Mouse (Mus musculus): ENCODE measurements at regions not wholly inside any gene's neighbourhood (a gene's known extent, or its start where the extent isn't known, plus 50 kb on each side); places are given as distances from the start of the nearest gene placed in this dataset.
"Not testable (repeated sequence)": the region's sequence is repeated elsewhere in the genome, so short reads cannot be mapped to it uniquely, and the experiment has no call there.

GRCm38 (mm10) chr3:41504867-41505266 lies 50.7 kb upstream of the Jade1 start:
- in situ Hi-C loops (cut with MboI; ENCODE audit: low pct_unique_long_range_greater_than_20kb in 1 of 2, low sequenced_read_pairs in 2 of 2, unreplicated experiment in 1 of 2), result no loop called here

DNA sequence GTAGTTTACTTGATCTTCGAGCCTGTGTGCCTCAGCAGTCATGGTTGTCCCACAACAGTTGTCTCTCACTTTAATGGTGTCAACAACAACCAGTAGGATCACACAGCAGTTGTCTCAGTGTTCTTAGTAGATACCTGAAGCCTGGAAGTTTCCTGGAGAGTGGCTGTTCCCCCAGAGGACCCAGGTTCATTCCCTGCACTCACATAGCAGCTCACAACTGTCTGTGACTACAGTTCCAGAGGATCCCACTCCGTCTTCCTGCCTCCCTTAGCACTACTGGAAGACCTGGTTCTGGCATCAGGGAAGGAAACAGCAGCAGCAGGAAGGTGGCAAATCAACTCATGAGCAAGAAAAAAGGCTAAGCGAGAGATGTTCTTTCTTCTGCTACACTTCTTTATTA lies 53.4 kb upstream of the Jade1 start:
- in situ Hi-C loops (cut with MboI; ENCODE audit: low pct_unique_long_range_greater_than_20kb in 1 of 2, low sequenced_read_pairs in 2 of 2, unreplicated experiment in 1 of 2), result no loop called here

DNA sequence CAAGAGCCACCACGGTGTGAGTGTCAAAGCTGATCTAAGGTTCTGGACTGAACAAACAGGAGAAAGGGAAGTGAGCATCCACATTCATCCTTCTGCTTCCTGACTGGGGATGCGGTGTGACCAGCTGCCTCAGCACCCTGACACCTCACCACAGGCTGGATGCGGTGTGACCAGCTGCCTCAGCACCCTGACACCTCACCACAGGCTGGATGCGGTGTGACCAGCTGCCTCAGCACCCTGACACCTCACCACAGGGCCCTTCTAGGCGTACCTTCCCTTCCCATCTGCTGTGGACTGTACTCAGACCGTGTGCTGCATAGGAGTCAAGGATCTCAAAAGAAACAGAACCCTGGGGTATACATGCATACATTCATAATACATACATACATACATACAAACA lies 53.9 kb upstream of the Jade1 start:
- in situ Hi-C loops (cut with MboI; ENCODE audit: low pct_unique_long_range_greater_than_20kb in 1 of 2, low sequenced_read_pairs in 2 of 2, unreplicated experiment in 1 of 2), result not testable (repeated sequence)

- in situ Hi-C loops (cut with MboI; ENCODE audit: low pct_unique_long_range_greater_than_20kb in 1 of 2, low sequenced_read_pairs in 2 of 2, unreplicated experiment in 1 of 2), result no loop called here
Measured at GRCm38 (mm10) chr3:41501124-41501523, 54.4 kb upstream of the Jade1 start.

DNA sequence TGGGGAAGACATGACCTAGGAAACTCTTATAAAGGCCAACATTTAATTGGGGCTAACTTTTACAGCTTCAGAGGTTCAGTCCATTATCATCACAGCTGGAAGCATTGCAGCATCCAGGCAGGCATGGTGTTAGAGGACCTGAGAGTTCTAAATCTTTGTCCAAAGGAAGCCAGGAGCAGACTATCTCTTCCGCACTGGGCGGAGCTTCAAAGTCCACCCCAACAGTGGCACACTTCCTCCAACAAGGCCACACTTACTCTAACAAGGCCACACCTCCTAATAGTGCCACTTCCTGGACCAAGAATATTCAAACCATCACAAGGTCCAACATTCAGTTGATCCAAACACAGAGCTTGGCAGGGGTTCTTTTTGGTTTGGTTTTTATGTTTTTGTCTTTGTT lies 55.9 kb upstream of the Jade1 start:
- in situ Hi-C loops (cut with MboI; ENCODE audit: low pct_unique_long_range_greater_than_20kb in 1 of 2, low sequenced_read_pairs in 2 of 2, unreplicated experiment in 1 of 2), result no loop called here

- in situ Hi-C loops (cut with MboI; ENCODE audit: low pct_unique_long_range_greater_than_20kb in 1 of 2, low sequenced_read_pairs in 2 of 2, unreplicated experiment in 1 of 2), result no loop called here
Measured at GRCm38 (mm10) chr3:41498791-41499190, 56.7 kb upstream of the Jade1 start.

DNA sequence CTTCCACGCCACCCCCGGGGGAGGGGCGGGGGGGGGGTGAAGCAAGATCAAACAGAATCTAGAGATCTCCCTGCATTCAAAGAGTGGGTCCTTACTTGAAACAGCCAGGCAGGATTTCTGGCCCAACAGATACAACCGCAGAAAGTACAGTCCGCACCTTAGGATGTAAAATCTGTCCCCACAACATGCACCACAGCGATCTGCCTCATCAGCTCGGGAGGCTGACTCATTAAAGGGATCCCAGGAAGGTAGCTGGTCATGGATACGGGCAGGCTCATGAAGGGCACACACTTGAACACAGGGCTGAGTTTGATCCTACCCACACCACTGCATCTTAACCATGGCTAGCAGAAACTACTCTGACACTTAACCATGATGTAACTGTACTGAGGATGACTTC lies 57.8 kb upstream of the Jade1 start:
- in situ Hi-C loops (cut with MboI; ENCODE audit: low pct_unique_long_range_greater_than_20kb in 1 of 2, low sequenced_read_pairs in 2 of 2, unreplicated experiment in 1 of 2), result no loop called here

DNA sequence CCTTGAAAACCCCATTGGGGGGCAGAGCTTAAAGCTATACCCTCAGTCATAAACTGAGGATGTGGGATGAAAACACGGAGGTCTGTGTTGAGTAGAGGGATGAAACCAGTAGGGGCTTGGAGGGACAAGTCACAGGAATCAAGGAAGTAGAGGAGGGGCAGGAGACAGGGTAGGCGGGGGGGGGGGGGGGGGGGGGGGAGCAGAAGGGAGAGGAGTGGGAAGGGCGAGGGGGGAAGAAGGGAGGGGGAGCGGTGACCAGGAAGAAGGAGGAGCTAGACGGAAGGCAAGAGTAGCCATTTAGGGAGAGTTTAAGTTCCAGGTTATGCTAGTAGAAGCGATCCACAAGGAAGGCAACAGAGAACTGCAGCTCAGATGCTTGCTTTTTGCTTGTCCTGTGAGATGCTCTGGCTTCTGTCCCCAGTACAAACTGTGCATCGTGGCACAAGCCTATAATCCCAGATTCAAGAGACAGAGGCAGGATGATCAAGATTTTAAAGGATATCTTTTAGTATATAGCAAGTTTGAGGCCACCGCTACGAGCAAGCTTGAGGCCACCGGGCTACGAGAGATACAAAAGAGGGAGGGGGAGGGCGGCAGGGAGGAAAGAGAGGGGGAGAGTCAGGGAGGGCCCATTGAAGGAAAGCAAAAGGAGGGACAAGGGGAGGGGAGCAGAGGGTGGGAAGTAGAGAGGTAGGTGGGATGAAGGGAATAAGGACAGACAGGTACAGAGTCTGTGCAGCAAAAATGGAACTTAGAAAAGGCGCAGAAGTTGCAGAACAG lies 58.4 kb upstream of the Jade1 start:
- in situ Hi-C loops (cut with MboI; ENCODE audit: low pct_unique_long_range_greater_than_20kb in 1 of 2, low sequenced_read_pairs in 2 of 2, unreplicated experiment in 1 of 2), result no loop called here

DNA sequence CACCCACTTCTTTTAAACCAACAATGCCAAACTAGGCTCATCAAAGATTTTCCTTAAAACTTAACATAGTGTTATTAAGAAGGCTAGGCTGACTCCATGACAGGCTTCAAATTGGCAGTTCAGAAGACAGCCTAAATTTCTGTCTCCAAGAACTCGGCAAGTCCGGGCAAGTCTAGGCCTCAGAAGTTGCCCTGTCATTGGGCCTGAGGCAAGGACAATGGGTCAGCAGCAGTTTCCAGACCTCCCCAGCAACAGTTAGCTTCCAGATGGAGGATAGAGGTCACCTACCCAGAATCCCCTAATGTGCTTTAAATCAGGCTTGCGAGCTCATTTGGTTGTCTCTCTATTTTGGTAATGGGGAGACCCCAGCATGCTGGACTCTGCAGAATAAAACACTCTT lies 59.6 kb upstream of the Jade1 start:
- in situ Hi-C loops (cut with MboI; ENCODE audit: low pct_unique_long_range_greater_than_20kb in 1 of 2, low sequenced_read_pairs in 2 of 2, unreplicated experiment in 1 of 2), result no loop called here

DNA sequence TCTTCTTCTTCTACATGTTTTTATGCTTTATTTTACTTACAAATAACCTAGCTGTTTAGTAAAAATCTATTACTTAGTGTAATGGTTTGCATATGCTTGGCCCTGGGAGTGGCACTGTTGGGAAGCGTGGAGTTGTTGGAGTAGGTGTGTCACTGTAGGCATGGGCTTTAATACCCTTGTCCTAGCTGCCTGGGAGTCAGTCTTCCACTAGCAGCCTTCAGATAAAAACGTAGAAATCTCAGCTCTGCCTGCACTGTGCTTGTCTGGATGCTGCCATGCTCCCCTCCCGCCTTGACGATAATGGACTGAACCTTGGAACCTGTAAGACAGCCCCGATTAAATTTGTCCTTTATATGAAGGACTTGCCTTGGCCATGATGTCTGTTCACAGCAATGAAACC lies 60.4 kb upstream of the Jade1 start:
- in situ Hi-C loops (cut with MboI; ENCODE audit: low pct_unique_long_range_greater_than_20kb in 1 of 2, low sequenced_read_pairs in 2 of 2, unreplicated experiment in 1 of 2), result no loop called here

DNA sequence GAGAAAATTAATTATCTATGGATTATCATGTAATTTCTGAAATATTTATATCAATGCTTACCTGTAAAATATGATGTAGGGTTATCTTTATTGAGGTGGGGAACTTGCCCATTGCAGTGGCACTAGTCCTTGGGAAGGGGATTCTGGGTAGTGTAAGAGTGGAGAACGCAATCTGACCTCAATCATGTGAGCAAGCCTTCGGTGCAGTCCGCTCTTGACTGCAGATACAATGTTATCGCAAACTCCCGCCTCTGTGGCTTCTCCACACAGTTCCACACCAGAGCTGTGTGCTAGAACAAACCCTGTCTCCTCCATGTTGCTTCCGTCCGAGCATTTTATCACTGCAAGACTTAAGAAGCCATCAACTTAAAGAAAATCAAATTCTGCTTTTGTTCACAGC lies 62.1 kb upstream of the Jade1 start:
- in situ Hi-C loops (cut with MboI; ENCODE audit: low pct_unique_long_range_greater_than_20kb in 1 of 2, low sequenced_read_pairs in 2 of 2, unreplicated experiment in 1 of 2), result no loop called here

DNA sequence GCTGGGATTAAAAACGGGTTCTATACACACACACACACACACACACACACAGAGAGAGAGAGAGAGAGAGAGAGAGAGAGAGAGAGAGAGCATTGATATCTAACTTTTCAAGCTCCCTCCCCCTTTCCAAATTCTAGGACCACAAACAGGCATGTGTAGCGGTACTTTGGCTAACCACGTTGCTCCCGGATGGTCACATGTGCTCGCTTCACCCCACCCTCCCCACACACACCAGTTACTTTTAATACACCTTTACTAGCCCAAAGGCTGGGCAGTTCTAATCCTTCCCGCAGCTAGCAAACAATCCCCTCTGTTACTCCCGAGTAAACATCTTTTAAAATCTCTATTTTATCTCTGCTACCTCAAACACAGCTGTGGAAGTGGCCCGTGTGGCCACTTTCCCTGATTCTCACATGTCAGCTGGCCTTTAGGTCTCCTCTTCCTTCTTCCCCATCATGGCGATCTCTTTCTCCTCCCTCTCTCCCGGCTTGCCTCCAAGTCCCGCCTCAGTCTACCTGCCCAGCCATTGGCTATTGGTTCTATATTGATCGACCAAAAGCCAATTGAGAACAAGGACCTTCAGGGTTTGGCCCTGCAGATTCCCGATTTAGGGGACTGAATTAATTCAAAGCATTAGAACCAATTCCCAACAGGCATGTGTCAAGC lies 62.7 kb upstream of the Jade1 start:
- in situ Hi-C loops (cut with MboI; ENCODE audit: low pct_unique_long_range_greater_than_20kb in 1 of 2, low sequenced_read_pairs in 2 of 2, unreplicated experiment in 1 of 2), result no loop called here

- in situ Hi-C loops (cut with MboI; ENCODE audit: low pct_unique_long_range_greater_than_20kb in 1 of 2, low sequenced_read_pairs in 2 of 2, unreplicated experiment in 1 of 2), result no loop called here
Measured at GRCm38 (mm10) chr3:41492031-41492726, 63.4 kb upstream of the Jade1 start.

- in situ Hi-C loops (cut with MboI; ENCODE audit: low pct_unique_long_range_greater_than_20kb in 1 of 2, low sequenced_read_pairs in 2 of 2, unreplicated experiment in 1 of 2), result no loop called here
Measured at GRCm38 (mm10) chr3:41491185-41491584, 64.3 kb upstream of the Jade1 start.

- in situ Hi-C loops (cut with MboI; ENCODE audit: low pct_unique_long_range_greater_than_20kb in 1 of 2, low sequenced_read_pairs in 2 of 2, unreplicated experiment in 1 of 2), result no loop called here
Measured at GRCm38 (mm10) chr3:41489998-41490397, 65.5 kb upstream of the Jade1 start.

DNA sequence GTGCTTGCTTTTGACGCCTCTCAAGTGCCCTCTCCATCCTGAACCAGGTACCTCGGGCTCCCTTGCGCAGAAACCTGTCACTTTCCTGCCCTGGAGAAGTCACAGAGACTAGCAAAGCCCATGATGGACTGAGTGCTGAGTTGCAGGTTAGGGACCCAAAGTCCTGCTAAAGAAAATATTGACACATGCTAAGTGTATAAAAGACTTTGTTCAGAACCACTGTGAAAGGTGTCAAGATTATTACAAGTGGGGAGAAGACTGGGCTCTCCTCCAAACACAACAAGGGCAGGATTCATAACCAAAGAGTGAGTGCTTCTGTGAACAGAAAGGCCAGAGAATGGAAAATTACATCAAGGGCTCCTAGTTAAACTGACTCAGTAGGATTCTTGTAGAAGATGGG lies 66.0 kb upstream of the Jade1 start:
- in situ Hi-C loops (cut with MboI; ENCODE audit: low pct_unique_long_range_greater_than_20kb in 1 of 2, low sequenced_read_pairs in 2 of 2, unreplicated experiment in 1 of 2), result no loop called here

- in situ Hi-C loops (cut with MboI; ENCODE audit: low pct_unique_long_range_greater_than_20kb in 1 of 2, low sequenced_read_pairs in 2 of 2, unreplicated experiment in 1 of 2), result no loop called here
Measured at GRCm38 (mm10) chr3:41488229-41488774, 67.2 kb upstream of the Jade1 start.

DNA sequence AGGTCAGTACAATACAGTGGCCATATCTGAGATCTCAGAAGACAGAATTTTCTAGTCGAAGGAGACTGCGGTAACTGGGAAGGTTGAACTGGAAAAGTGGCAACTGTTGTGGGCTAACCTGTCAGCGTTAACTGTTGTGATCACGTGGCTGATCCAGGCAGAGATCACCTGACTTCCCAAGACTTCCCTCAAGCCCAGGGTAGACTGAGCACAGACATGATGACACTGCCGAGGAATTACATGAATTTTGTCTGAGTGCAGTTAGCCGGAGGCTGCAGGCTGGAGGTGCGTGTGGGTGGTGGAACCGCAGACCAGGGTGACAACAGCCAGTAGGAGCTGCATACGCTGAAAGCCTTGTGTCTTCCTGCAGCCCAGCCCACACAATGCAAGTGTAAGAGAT lies 70.6 kb upstream of the Jade1 start:
- in situ Hi-C loops (cut with MboI; ENCODE audit: low pct_unique_long_range_greater_than_20kb in 1 of 2, low sequenced_read_pairs in 2 of 2, unreplicated experiment in 1 of 2), result no loop called here

DNA sequence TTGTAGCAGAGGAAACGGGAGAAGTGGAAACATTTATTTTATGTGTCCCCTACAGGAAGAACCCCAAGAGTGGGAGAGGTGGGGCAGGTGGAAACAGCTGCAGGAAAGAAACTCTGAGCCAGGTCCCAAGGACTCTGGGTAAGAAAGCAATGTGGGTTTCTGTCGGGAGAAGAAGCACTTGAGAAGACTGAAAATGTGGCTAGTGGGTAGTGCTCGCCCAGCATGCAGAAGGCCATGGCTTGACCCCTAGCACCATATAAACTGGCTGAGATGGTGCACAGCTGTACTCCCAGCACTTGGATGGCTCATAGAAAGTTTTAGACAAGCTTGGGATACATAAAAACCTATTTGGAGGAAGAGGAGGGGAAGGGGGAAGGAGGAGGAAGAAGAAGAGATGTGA lies 71.9 kb upstream of the Jade1 start:
- in situ Hi-C loops (cut with MboI; ENCODE audit: low pct_unique_long_range_greater_than_20kb in 1 of 2, low sequenced_read_pairs in 2 of 2, unreplicated experiment in 1 of 2), result no loop called here
